Comparison of ENCODE assay signal across 9 mouse cellular contexts in the genomic region with DNA sequence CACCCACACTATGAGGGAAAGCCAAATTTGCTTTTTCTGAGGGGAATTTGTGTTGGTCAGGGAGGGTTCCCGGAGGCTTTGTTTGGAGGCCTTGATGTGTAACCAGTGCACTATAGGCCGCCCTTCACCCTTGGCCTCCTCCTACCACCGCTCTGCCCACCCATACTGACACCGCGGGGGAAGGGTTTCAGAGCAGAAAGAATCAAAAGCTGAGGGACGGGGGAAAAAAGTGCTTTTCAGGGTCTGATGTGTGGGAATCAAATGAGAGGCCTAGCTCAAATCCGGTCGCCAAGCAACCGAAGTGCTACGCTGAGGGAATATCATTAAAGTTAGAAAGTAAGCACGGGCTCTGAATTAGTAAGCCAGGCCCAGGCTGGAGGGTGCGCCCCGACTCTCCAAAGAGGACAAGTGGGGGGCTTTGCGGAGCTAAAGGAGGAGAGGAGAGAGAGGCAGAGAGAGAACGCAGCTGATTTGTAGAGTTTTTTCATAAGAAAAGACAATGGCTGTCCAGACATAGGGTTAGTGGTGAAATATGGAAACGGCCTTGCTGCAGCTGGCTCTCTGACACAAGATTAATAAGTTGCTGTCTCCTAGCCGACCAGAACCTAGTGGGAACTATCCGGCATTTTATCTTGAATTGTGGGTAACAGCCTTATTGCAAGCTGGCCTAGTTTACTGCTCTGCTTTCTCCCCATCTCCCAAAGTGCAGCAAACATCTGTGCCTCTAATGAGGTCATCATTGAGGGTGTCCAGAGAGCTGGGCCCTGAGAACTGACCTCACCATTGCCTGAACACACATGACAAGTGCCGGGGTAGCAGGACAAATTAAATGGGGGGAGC.
DNase-seq lines count a peak whose midpoint lies in the region; ATAC-seq lines count a peak whose summit lies in the region.
"Had no signal": no experiment of that assay in that cellular context is flagged by ENCODE, and none has a peak within 500 bp of the region (broad histone marks: within the 10 kb centered on the region; RNA-seq: fewer than 3 reads in every experiment).

No protein-coding gene starts in this region.

- DNase-seq in heart, postnatal 10 days, result peak; percentile 20 to 30
- peak; percentile 38 to 45 for DNase-seq in layer of hippocampus, postnatal 25 days (ENCODE audit: extremely low spot score in 1 of 2, low spot score in 1 of 2)
- DNase-seq in lung, adult 18-20 months, result no peak
- DNase-seq in gastrocnemius, postnatal 10 days, result no peak
- DNase-seq in T-cell, adult 2 months (ENCODE audit: low spot score), result no peak

- H3K27me3 ChIP-seq in heart, embryonic 11.5 days (ENCODE audit: control insufficient read depth, insufficient read depth, low read length), result no peaks in the 10 kb centered on the region; the same call in 1 of the 2 replicates
- H3K27me3 ChIP-seq in forebrain, embryonic 13.5 days, result no peaks in the 10 kb centered on the region
- H3K27me3 ChIP-seq in neural tube, embryonic 14.5 days (ENCODE audit: control insufficient read depth, insufficient read depth, low read length), result no peaks in the 10 kb centered on the region
- H3K27me3 ChIP-seq: limb, embryonic 12.5 days had no signal

- no peak overlapping the region for H3K27ac ChIP-seq in heart, embryonic 11.5 days (ENCODE audit: low read depth, low read length)
- H3K27ac ChIP-seq in forebrain, embryonic 13.5 days, result peak overlapping the region; percentile 88
- H3K27ac ChIP-seq in neural tube, embryonic 14.5 days (ENCODE audit: low read depth, low read length), result peak overlapping the region; percentile 71
- H3K27ac ChIP-seq: limb, embryonic 12.5 days had no signal

- H3K9me3 ChIP-seq in heart, embryonic 11.5 days (replicated peaks; ENCODE audit: control insufficient read depth, low read length), result no peaks in the 10 kb centered on the region
- H3K9me3 ChIP-seq in forebrain, embryonic 13.5 days (replicated peaks), result no peaks in the 10 kb centered on the region
- H3K9me3 ChIP-seq in neural tube, embryonic 14.5 days (ENCODE audit: control insufficient read depth, low read length), result no peaks in the 10 kb centered on the region
- H3K9me3 ChIP-seq: limb, embryonic 12.5 days had no signal

- H3K36me3 ChIP-seq in heart, embryonic 11.5 days (ENCODE audit: control insufficient read depth, insufficient read depth, low read length), result no peaks in the 10 kb centered on the region
- H3K36me3 ChIP-seq in forebrain, embryonic 13.5 days (ENCODE audit: poor library complexity, severe bottlenecking), result no peaks in the 10 kb centered on the region
- H3K36me3 ChIP-seq in neural tube, embryonic 14.5 days (ENCODE audit: control insufficient read depth, insufficient read depth, low read length), result no peaks in the 10 kb centered on the region
- H3K36me3 ChIP-seq: limb, embryonic 12.5 days had no signal

- no peak overlapping the region for H3K9ac ChIP-seq in heart, embryonic 11.5 days (ENCODE audit: low read depth, low read length)
- H3K9ac ChIP-seq in forebrain, embryonic 13.5 days, result no peak overlapping the region; the same call in 1 of the 2 replicates
- no peak overlapping the region for H3K9ac ChIP-seq in neural tube, embryonic 14.5 days (replicated peaks; ENCODE audit: low read depth, low read length)
- H3K9ac ChIP-seq: limb, embryonic 12.5 days had no signal

- H3K4me3 ChIP-seq in heart, embryonic 11.5 days (ENCODE audit: low read depth, low read length), result no peak overlapping the region
- H3K4me3 ChIP-seq in forebrain, embryonic 13.5 days, result no peak overlapping the region
- H3K4me3 ChIP-seq in neural tube, embryonic 14.5 days (ENCODE audit: low read depth, low read length), result no peak overlapping the region
- H3K4me3 ChIP-seq: limb, embryonic 12.5 days had no signal

- 73% methylated on average over 19 of the region's 19 CpGs for WGBS in heart, embryonic 11.5 days (ENCODE audit: insufficient replicate concordance)
- 2% methylated on average over 19 of the region's 19 CpGs for WGBS in forebrain, embryonic 13.5 days
- WGBS in neural tube, embryonic 14.5 days, result 8% methylated on average over 19 of the region's 19 CpGs

- no peak overlapping the region for H3K4me2 ChIP-seq in heart, embryonic 11.5 days
- H3K4me2 ChIP-seq in forebrain, embryonic 13.5 days, result peak overlapping the region; percentile 17; the same call in 1 of the 2 replicates
- no peak overlapping the region for H3K4me2 ChIP-seq in neural tube, embryonic 14.5 days (ENCODE audit: low read depth, low read length)
- H3K4me2 ChIP-seq: limb, embryonic 12.5 days had no signal

- intact Hi-C loops in heart, postnatal 10 days (cut with DNase I), result no loop called here

- ATAC-seq in heart, embryonic 11.5 days (replicated peaks; ENCODE audit: insufficient number of reproducible peaks, low FRiP score, low TSS enrichment), result no peak
- ATAC-seq in forebrain, embryonic 13.5 days, result peak; percentile 73
- peak; percentile 78 for ATAC-seq in neural tube, embryonic 14.5 days (ENCODE audit: low read depth)

- peaks cover 8% of the 10 kb centered on the region for H3K4me1 ChIP-seq in heart, embryonic 11.5 days (ENCODE audit: control insufficient read depth, insufficient read depth, low read length)
- peaks cover 74% of the 10 kb centered on the region for H3K4me1 ChIP-seq in forebrain, embryonic 13.5 days
- 0 out of 2 replicates have a peak, but pooled peaks cover 8% of the 10 kb centered on the region for H3K4me1 ChIP-seq in neural tube, embryonic 14.5 days (ENCODE audit: control insufficient read depth, insufficient read depth, low read length)

Comparison
In these comparisons a context has a peak if more than half of its experiments do, and no peak if none do; other contexts are left out.
1. DNase-seq: peak in heart, postnatal 10 days (2 of 2) and layer of hippocampus, postnatal 25 days (2 of 2); none in lung, adult 18-20 months (0 of 2), gastrocnemius, postnatal 10 days (single experiment) and T-cell, adult 2 months (single experiment).